Mouse (Mus musculus) heart, postnatal 14 days (tissue): Measurements from ENCODE around the gene Naa30. TPM values are rescaled to one million over a fixed set of nuclear protein-coding genes. Genes with fewer than 3 reads are reported as not detected.
A peak's percentile ranks its signal among the peaks of the same experiment; 100 is the strongest.
"Not testable (repeated sequence)": the region's sequence is repeated elsewhere in the genome, so short reads cannot be mapped to it uniquely, and the experiment has no call there.

Experiments
- DNase-seq, 2 experiments: peaks; one replicate each; pipeline ENCODE4 v3.0.0; 2021 to 2022
- intact Hi-C: fragments of 180-260 bp; cut with DNase I; formaldehyde crosslinking; loops from one replicate; pipeline ENCODE4 v1.15.1; 2025
- long read RNA-seq, 2 experiments: library from polyadenylated mRNA; stranded (forward); transcript quantifications; one replicate each; pipeline ENCODE4 v2.0.0; 2021
- total RNA-seq, 2 experiments: library from RNA; stranded (reverse); gene quantifications; 2 replicates each; pipeline ENCODE4 v1.2.3; 2021

Naa30 gene
- total RNA-seq = 10 to 100 TPM; 20.4 to 24.7 TPM
- long read RNA-seq, experiment 1, full-length matches to known transcripts = 42 of 49 reads
- long read RNA-seq, experiment 1, partial matches to known transcripts = 4 of 49 reads
- long read RNA-seq, experiment 1, other reads (novel, unspliced or antisense) = 3 of 49 reads
- long read RNA-seq, experiment 2, full-length matches to known transcripts = 35 of 40 reads
- long read RNA-seq, experiment 2, partial matches to known transcripts = 3 of 40 reads
- long read RNA-seq, experiment 2, other reads (novel, unspliced or antisense) = 2 of 40 reads

GRCm38 (mm10) chr14:49171867-49172581, at the start of gene Naa30:
Gene Naa30 (plus strand): TSS chr14:49172226.
- intact Hi-C loops = loop anchor here (5.0 kb wide), 1 partner anchor 105 kb away; the partner anchor contains the start of genes Ap5m1 and Exoc5
- DNase-seq = peak; percentile 95 to 96

- DNase-seq = no peak
- intact Hi-C loops = no loop called here
These were observed 44.8 kb upstream of the Naa30 start for GRCm38 (mm10) chr14:49127162-49127779.

GRCm38 (mm10) chr14:49128544-49129263, 43.3 kb upstream of the Naa30 start:
- no peak for DNase-seq

GRCm38 (mm10) chr14:49132391-49132790, 39.6 kb upstream of the Naa30 start:
- DNase-seq = no peak
- intact Hi-C loops = no loop called here

More at GRCm38 (mm10) chr14:49128544-49129263, 43.3 kb upstream of the Naa30 start:
- intact Hi-C loops = no loop called here

GRCm38 (mm10) chr14:49138171-49138570, 33.9 kb upstream of the Naa30 start:
- no peak for DNase-seq
- intact Hi-C loops = no loop called here

- intact Hi-C loops = no loop called here
- DNase-seq = no peak
These were observed 31.3 kb upstream of the Naa30 start for GRCm38 (mm10) chr14:49140756-49141155.

GRCm38 (mm10) chr14:49153801-49154200, 18.2 kb upstream of the Naa30 start:
- DNase-seq = peak; percentile 65 to 81
- intact Hi-C loops = no loop called here

- intact Hi-C loops = no loop called here
These were observed 16.5 kb upstream of the Naa30 start for GRCm38 (mm10) chr14:49155572-49155971.

GRCm38 (mm10) chr14:49158143-49158925, 13.7 kb upstream of the Naa30 start:
- intact Hi-C loops = no loop called here
- DNase-seq = no peak

More at GRCm38 (mm10) chr14:49155572-49155971, 16.5 kb upstream of the Naa30 start:
- no peak for DNase-seq

- intact Hi-C loops = loop anchor here (5.0 kb wide), 1 partner anchor 104 kb away; the partner anchor contains the start of genes Ap5m1 and Exoc5
- no peak for DNase-seq
These were observed 740 bp upstream of the Naa30 start for GRCm38 (mm10) chr14:49171286-49171685.

GRCm38 (mm10) chr14:49172582-49172988, 559 bp downstream of the Naa30 start:
- intact Hi-C loops = loop anchor here (5.0 kb wide), 1 partner anchor 105 kb away; the partner anchor contains the start of genes Ap5m1 and Exoc5
- peak; percentile 61 to 66 for DNase-seq

GRCm38 (mm10) chr14:49173290-49174135, 1.5 kb downstream of the Naa30 start:
- intact Hi-C loops = loop anchor here (5.0 kb wide), 1 partner anchor 106 kb away; the partner anchor contains the start of genes Ap5m1 and Exoc5

GRCm38 (mm10) chr14:49179736-49180135, 7.7 kb downstream of the Naa30 start:
- DNase-seq = no peak
- intact Hi-C loops = no loop called here

More at GRCm38 (mm10) chr14:49173290-49174135, 1.5 kb downstream of the Naa30 start:
- no peak for DNase-seq

- DNase-seq = no peak
- intact Hi-C loops = no loop called here
These were observed 14.2 kb downstream of the Naa30 start for GRCm38 (mm10) chr14:49186270-49186669.

GRCm38 (mm10) chr14:49197031-49197527, 25.1 kb downstream of the Naa30 start:
- no peak for DNase-seq
- intact Hi-C loops = no loop called here

GRCm38 (mm10) chr14:49201073-49201778, 29.2 kb downstream of the Naa30 start:
- intact Hi-C loops = no loop called here
- no peak for DNase-seq

GRCm38 (mm10) chr14:49210215-49210614, 38.2 kb downstream of the Naa30 start:
- intact Hi-C loops = not testable (repeated sequence)

GRCm38 (mm10) chr14:49218677-49219076, 46.7 kb downstream of the Naa30 start:
- no peak for DNase-seq
- intact Hi-C loops = no loop called here

More at GRCm38 (mm10) chr14:49210215-49210614, 38.2 kb downstream of the Naa30 start:
- DNase-seq = not testable (repeated sequence)
